9 mouse cellular contexts compared by ENCODE assay signal in the genomic region with DNA sequence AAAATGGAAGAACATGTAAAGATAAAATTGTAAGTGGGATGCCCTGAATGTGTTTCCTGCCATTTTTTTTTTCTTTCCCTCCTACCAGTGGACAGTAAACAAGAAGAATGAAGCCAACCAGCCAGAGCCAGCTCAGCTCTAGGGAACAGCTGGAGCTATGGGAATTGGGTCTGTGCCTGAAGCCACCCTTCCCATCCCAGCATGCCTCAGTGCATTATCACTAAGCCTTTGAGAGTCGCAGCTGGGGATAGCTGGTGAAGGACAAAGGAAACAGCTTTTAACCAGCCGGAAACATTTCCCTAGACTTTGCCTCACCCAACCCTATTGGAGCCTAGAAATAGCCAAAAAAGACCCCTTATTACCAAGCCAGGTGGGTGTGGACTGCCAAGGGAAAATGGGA.
A peak's percentile ranks its signal among the peaks of the same experiment; 100 is the strongest.
DNase-seq lines count a peak whose midpoint lies in the region; ATAC-seq and TF ChIP-seq lines count a peak whose summit lies in the region.
"Had no signal": no experiment of that assay in that cellular context is flagged by ENCODE, and none has a peak within 500 bp of the region (broad histone marks: within the 10 kb centered on the region; RNA-seq: fewer than 3 reads in every experiment).

No protein-coding gene starts in this region.

- H3K27ac ChIP-seq in heart, embryonic 12.5 days (ENCODE audit: poor library complexity, severe bottlenecking): no peak overlapping the region
- H3K27ac ChIP-seq in lung, embryonic 14.5 days (ENCODE audit: low read depth): no peak overlapping the region
- no peak overlapping the region for H3K27ac ChIP-seq in neural tube, embryonic 15.5 days (replicated peaks)

- intact Hi-C loops in heart, postnatal 10 days (cut with DNase I): no loop called here

- DNase-seq in heart, adult 11 months: peak; percentile 96
- DNase-seq in lung, embryonic 14.5 days: peak; percentile 65
- DNase-seq in lung, adult 2 months: no peak
- DNase-seq in heart, postnatal 10 days: peak; percentile 62 to 68
- DNase-seq in retina, adult 2 months (ENCODE audit: low read depth, low spot score): peak; percentile 20
- DNase-seq in right cerebral cortex, postnatal 25 days: no peak

- H3K4me1 ChIP-seq in heart, embryonic 12.5 days (replicated peaks): peaks cover 18% of the 10 kb centered on the region
- H3K4me1 ChIP-seq in lung, embryonic 14.5 days (ENCODE audit: insufficient read depth): no peaks in the 10 kb centered on the region
- no peaks in the 10 kb centered on the region for H3K4me1 ChIP-seq in lung, adult 2 months (ENCODE audit: control insufficient read depth, insufficient read depth, low read length)
- peaks cover 4% of the 10 kb centered on the region; the same call in 1 of the 2 replicates for H3K4me1 ChIP-seq in neural tube, embryonic 15.5 days

- no peak overlapping the region for H3K4me3 ChIP-seq in heart, embryonic 12.5 days
- no peak overlapping the region for H3K4me3 ChIP-seq in lung, embryonic 14.5 days (ENCODE audit: low read depth, low read length)
- no peak overlapping the region for H3K4me3 ChIP-seq in lung, adult 2 months (replicated peaks; ENCODE audit: extremely low read depth, low read depth, low read length)
- H3K4me3 ChIP-seq in neural tube, embryonic 15.5 days (replicated peaks): no peak overlapping the region
- H3K4me3 ChIP-seq: myocyte had no signal

- WGBS in heart, embryonic 12.5 days: 29% methylated on average over 2 of the region's 2 CpGs
- WGBS in lung, embryonic 14.5 days: 36% methylated on average over 2 of the region's 2 CpGs
- WGBS in lung, adult 2 months: 37% methylated on average over 2 of the region's 2 CpGs
- 17% methylated on average over 2 of the region's 2 CpGs for WGBS in neural tube, embryonic 15.5 days

- H3K36me3 ChIP-seq in heart, embryonic 12.5 days: no peaks in the 10 kb centered on the region
- H3K36me3 ChIP-seq in lung, embryonic 14.5 days (ENCODE audit: insufficient read depth): no peaks in the 10 kb centered on the region
- H3K36me3 ChIP-seq in neural tube, embryonic 15.5 days: no peaks in the 10 kb centered on the region

- H3K9ac ChIP-seq in heart, embryonic 12.5 days: no peak overlapping the region
- H3K9ac ChIP-seq in lung, embryonic 14.5 days: no peak overlapping the region
- no peak overlapping the region for H3K9ac ChIP-seq in neural tube, embryonic 15.5 days (replicated peaks)

- no peak for TF ChIP-seq POLR2A in lung, adult 2 months (IDR thresholded peaks at IDR 0.05; ENCODE audit: borderline replicate concordance, extremely low read depth, low read depth, low read length)

- peaks cover 5% of the 10 kb centered on the region; the same call in 1 of the 2 replicates for H3K9me3 ChIP-seq in heart, embryonic 12.5 days (replicated peaks)
- no peaks in the 10 kb centered on the region for H3K9me3 ChIP-seq in lung, embryonic 14.5 days (ENCODE audit: low read depth, low read length)
- H3K9me3 ChIP-seq in neural tube, embryonic 15.5 days (replicated peaks): no peaks in the 10 kb centered on the region

- no peak overlapping the region for H3K4me2 ChIP-seq in heart, embryonic 12.5 days
- no peak overlapping the region for H3K4me2 ChIP-seq in lung, embryonic 14.5 days
- H3K4me2 ChIP-seq in neural tube, embryonic 15.5 days: no peak overlapping the region

- TF ChIP-seq CTCF in lung, embryonic 14.5 days (IDR thresholded peaks at IDR 0.05; ENCODE audit: low read depth): no peak
- no peak for TF ChIP-seq CTCF in lung, adult 2 months (IDR thresholded peaks at IDR 0.05; ENCODE audit: insufficient read depth, low read length)

- H3K27me3 ChIP-seq in heart, embryonic 12.5 days (replicated peaks): no peaks in the 10 kb centered on the region
- no peaks in the 10 kb centered on the region for H3K27me3 ChIP-seq in lung, embryonic 14.5 days (ENCODE audit: insufficient read depth, low read length)
- H3K27me3 ChIP-seq in neural tube, embryonic 15.5 days (replicated peaks): no peaks in the 10 kb centered on the region

- no peak for ATAC-seq in heart, embryonic 12.5 days (ENCODE audit: insufficient number of reproducible peaks, low FRiP score)
- ATAC-seq in lung, embryonic 14.5 days (ENCODE audit: insufficient read depth): peak; percentile 62; the same call in 1 of the 2 replicates
- no peak for ATAC-seq in neural tube, embryonic 15.5 days (ENCODE audit: low FRiP score)

Comparison
In these comparisons a context has a peak if more than half of its experiments do, and no peak if none do; other contexts are left out.
1. DNase-seq: peak in heart, adult 11 months (single experiment), lung, embryonic 14.5 days (single experiment), heart, postnatal 10 days (2 of 2) and retina, adult 2 months (single experiment); none in lung, adult 2 months (single experiment) and right cerebral cortex, postnatal 25 days (single experiment).